In the genomic region with DNA sequence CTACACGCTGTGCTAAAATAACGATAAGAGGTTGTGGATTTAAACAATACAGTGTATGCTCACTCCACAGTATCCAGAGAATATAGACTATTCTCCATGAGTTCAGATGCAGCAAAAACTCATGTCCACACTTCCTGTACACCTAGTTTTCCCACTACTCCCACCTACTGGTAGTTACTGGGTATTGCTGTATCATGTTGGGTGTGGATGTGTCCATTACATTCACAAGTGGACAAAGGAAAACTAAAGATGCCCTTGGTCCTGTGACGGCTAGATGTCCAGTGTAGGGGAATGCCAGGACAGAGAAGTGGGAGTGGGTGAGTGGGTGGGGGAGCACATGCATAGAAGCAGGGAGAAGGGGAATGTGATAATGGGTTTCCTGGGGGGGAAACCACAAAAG, we compare ENCODE assay signal across 12 mouse cellular contexts. TPM values are rescaled to one million over a fixed set of nuclear protein-coding genes. Genes with fewer than 3 reads are reported as not detected.
A peak's percentile ranks its signal among the peaks of the same experiment; 100 is the strongest.
DNase-seq lines count a peak whose midpoint lies in the region; ATAC-seq lines count a peak whose summit lies in the region.
"Had no signal": no experiment of that assay in that cellular context is flagged by ENCODE, and none has a peak within 500 bp of the region (broad histone marks: within the 10 kb centered on the region; RNA-seq: fewer than 3 reads in every experiment).

No protein-coding gene starts in this region.

- no peaks in the 10 kb centered on the region for H3K36me3 ChIP-seq in kidney, embryonic 14.5 days (ENCODE audit: control insufficient read depth, insufficient read depth, low read length)
- H3K36me3 ChIP-seq: embryonic facial prominence, embryonic 15.5 days; hindbrain, embryonic 15.5 days; midbrain, embryonic 13.5 days; stomach, embryonic 15.5 days had no signal

- no peak overlapping the region for H3K9ac ChIP-seq in kidney, embryonic 14.5 days (ENCODE audit: low read depth, low read length)
- H3K9ac ChIP-seq: embryonic facial prominence, embryonic 15.5 days; hindbrain, embryonic 15.5 days; midbrain, embryonic 13.5 days; stomach, embryonic 15.5 days had no signal

- WGBS in kidney, embryonic 14.5 days, result 80% methylated on average over 3 of the region's 3 CpGs

- no peak for ATAC-seq in kidney, embryonic 14.5 days (ENCODE audit: low FRiP score, low TSS enrichment)
- no peak for ATAC-seq in activated CD4-positive, CD25-positive, alpha-beta regulatory T cell, adult 4 months
- ATAC-seq: midbrain, embryonic 13.5 days had no signal

- no peaks in the 10 kb centered on the region for H3K9me3 ChIP-seq in kidney, embryonic 14.5 days (ENCODE audit: control insufficient read depth, low read length)
- H3K9me3 ChIP-seq: embryonic facial prominence, embryonic 15.5 days; hindbrain, embryonic 15.5 days; midbrain, embryonic 13.5 days; stomach, embryonic 15.5 days had no signal

- no peaks in the 10 kb centered on the region for H3K4me1 ChIP-seq in kidney, embryonic 14.5 days (ENCODE audit: control insufficient read depth, insufficient read depth, low read length)
- H3K4me1 ChIP-seq: embryonic facial prominence, embryonic 15.5 days; hindbrain, embryonic 15.5 days; midbrain, embryonic 13.5 days; stomach, embryonic 15.5 days had no signal

- DNase-seq in adrenal gland, postnatal 10 days, result peak; percentile 15
- no peak for DNase-seq in adrenal gland, postnatal 4 days (ENCODE audit: low spot score in 2 of 2)
- peak; percentile 11 for DNase-seq in kidney, postnatal 10 days
- DNase-seq in 416B (ENCODE audit: low read depth), result peak; percentile 69
- DNase-seq in embryo, embryonic 9.5 days (ENCODE audit: extremely low spot score), result peak; percentile 22
- DNase-seq in heart, postnatal 36 days, result no peak

- H3K27ac ChIP-seq in kidney, embryonic 14.5 days (ENCODE audit: low read depth, low read length), result no peak overlapping the region
- H3K27ac ChIP-seq: embryonic facial prominence, embryonic 15.5 days; hindbrain, embryonic 15.5 days; midbrain, embryonic 13.5 days; stomach, embryonic 15.5 days had no signal

- intact Hi-C loops in heart, postnatal 36 days (cut with DNase I), result no loop called here

- H3K4me3 ChIP-seq in kidney, embryonic 14.5 days (ENCODE audit: low read length), result no peak overlapping the region
- H3K4me3 ChIP-seq: embryonic facial prominence, embryonic 15.5 days; hindbrain, embryonic 15.5 days; midbrain, embryonic 13.5 days; stomach, embryonic 15.5 days had no signal

- no peak overlapping the region for H3K4me2 ChIP-seq in kidney, embryonic 14.5 days (replicated peaks; ENCODE audit: low read depth, low read length)
- H3K4me2 ChIP-seq: embryonic facial prominence, embryonic 15.5 days; hindbrain, embryonic 15.5 days; midbrain, embryonic 13.5 days; stomach, embryonic 15.5 days had no signal

- no peaks in the 10 kb centered on the region for H3K27me3 ChIP-seq in kidney, embryonic 14.5 days (ENCODE audit: control insufficient read depth, insufficient read depth, low read length)
- H3K27me3 ChIP-seq: embryonic facial prominence, embryonic 15.5 days; hindbrain, embryonic 15.5 days; midbrain, embryonic 13.5 days; stomach, embryonic 15.5 days had no signal

RNA-seq across cellular contexts. Expression of gene Krtap14, which starts 2.2 kb away (rescaled TPM):
- total RNA-seq in adrenal gland, postnatal 10 days (2021), result not detected
- total RNA-seq in adrenal gland, postnatal 4 days (2021), result not detected
- polyA plus RNA-seq in kidney, embryonic 14.5 days (2014; fragmentation: Nextera tagmentation; extraction: Ambion mirVana), result not detected in 2 replicates
- polyA plus RNA-seq in activated CD4-positive, CD25-positive, alpha-beta regulatory T cell, adult 4 months (2017; shearing (Covaris generic)), result not detected
- total RNA-seq in heart, postnatal 36 days (2021), result not detected
- polyA plus RNA-seq: embryonic facial prominence, embryonic 15.5 days; hindbrain, embryonic 15.5 days; midbrain, embryonic 13.5 days; stomach, embryonic 15.5 days had no signal

RNA-seq across cellular contexts. Expression of gene Krtap15, which starts 3.7 kb away (rescaled TPM):
- total RNA-seq in adrenal gland, postnatal 10 days (2021), result not detected
- total RNA-seq in adrenal gland, postnatal 4 days (2021), result not detected
- polyA plus RNA-seq in kidney, embryonic 14.5 days (2014; fragmentation: Nextera tagmentation; extraction: Ambion mirVana), result not detected in 2 replicates
- polyA plus RNA-seq in activated CD4-positive, CD25-positive, alpha-beta regulatory T cell, adult 4 months (2017; shearing (Covaris generic)), result not detected
- total RNA-seq in heart, postnatal 36 days (2021), result not detected
- polyA plus RNA-seq: embryonic facial prominence, embryonic 15.5 days; hindbrain, embryonic 15.5 days; midbrain, embryonic 13.5 days; stomach, embryonic 15.5 days had no signal

RNA-seq across cellular contexts. Expression of gene Gm20741, which starts 11.7 kb away (rescaled TPM):
- not detected for total RNA-seq in adrenal gland, postnatal 10 days (2021)
- total RNA-seq in adrenal gland, postnatal 4 days (2021), result not detected
- polyA plus RNA-seq in kidney, embryonic 14.5 days (2014; fragmentation: Nextera tagmentation; extraction: Ambion mirVana), result not detected in 2 replicates
- polyA plus RNA-seq in activated CD4-positive, CD25-positive, alpha-beta regulatory T cell, adult 4 months (2017; shearing (Covaris generic)), result not detected
- total RNA-seq in heart, postnatal 36 days (2021), result not detected
- polyA plus RNA-seq: hindbrain, embryonic 15.5 days; midbrain, embryonic 13.5 days; stomach, embryonic 15.5 days had no signal

RNA-seq across cellular contexts. Expression of gene Krtap19-1, which starts 45.5 kb away (rescaled TPM):
- total RNA-seq in adrenal gland, postnatal 10 days (2021), result not detected
- not detected for total RNA-seq in adrenal gland, postnatal 4 days (2021)
- polyA plus RNA-seq in kidney, embryonic 14.5 days (2014; fragmentation: Nextera tagmentation; extraction: Ambion mirVana), result not detected in 2 replicates
- polyA plus RNA-seq in activated CD4-positive, CD25-positive, alpha-beta regulatory T cell, adult 4 months (2017; shearing (Covaris generic)), result not detected
- total RNA-seq in heart, postnatal 36 days (2021), result not detected
- polyA plus RNA-seq: embryonic facial prominence, embryonic 15.5 days; hindbrain, embryonic 15.5 days; midbrain, embryonic 13.5 days; stomach, embryonic 15.5 days had no signal

RNA-seq across cellular contexts. Expression of gene Gm5965, which starts 46.0 kb away (rescaled TPM):
- not detected for total RNA-seq in adrenal gland, postnatal 10 days (2021)
- not detected for total RNA-seq in adrenal gland, postnatal 4 days (2021)
- polyA plus RNA-seq in kidney, embryonic 14.5 days (2014; fragmentation: Nextera tagmentation; extraction: Ambion mirVana), result not detected in 2 replicates
- polyA plus RNA-seq in activated CD4-positive, CD25-positive, alpha-beta regulatory T cell, adult 4 months (2017; shearing (Covaris generic)), result not detected
- not detected for total RNA-seq in heart, postnatal 36 days (2021)
- polyA plus RNA-seq: hindbrain, embryonic 15.5 days; midbrain, embryonic 13.5 days; stomach, embryonic 15.5 days had no signal

Comparison
In these comparisons a context has a peak if more than half of its experiments do, and no peak if none do; other contexts are left out.
1. DNase-seq: peak in adrenal gland, postnatal 10 days (single experiment), kidney, postnatal 10 days (single experiment), 416B (single experiment) and embryo, embryonic 9.5 days (single experiment); none in adrenal gland, postnatal 4 days (0 of 2) and heart, postnatal 36 days (0 of 2).